Mouse (Mus musculus) forebrain, postnatal 0 days (tissue): ENCODE data around the gene Btbd2. TPM values are rescaled to one million over a fixed set of nuclear protein-coding genes. Genes with fewer than 3 reads are reported as not detected.
A peak's percentile ranks its signal among the peaks of the same experiment; 100 is the strongest.

ENCODE experiments used
- ATAC-seq: fragments of 200-750 bp; cut with Nextera tagmentation; 2 replicates; pipeline ENCODE4 v1.8.0; 2017; ENCODE audit warnings: mild to moderate bottlenecking, moderate library complexity
- DNase-seq: peaks from one replicate; pipeline ENCODE4 v3.0.0-alpha.2; 2015
- H3K27ac ChIP-seq: fragments of 300-500 bp; sonication (generic); 2 replicates; pipeline ENCODE4 v1.5.1; 2014; ENCODE audit warnings: low read depth, mild to moderate bottlenecking, antibody characterized with exemption, low read length, moderate library complexity, mixed read lengths
- H3K27me3 ChIP-seq: fragments of 300-500 bp; sonication (generic); 2 replicates; pipeline ENCODE4 v1.6.1; 2014; ENCODE audit warnings: mild to moderate bottlenecking, low read length, mixed read lengths; ENCODE audit not compliant: insufficient read depth
- H3K36me3 ChIP-seq: fragments of 300-500 bp; sonication (generic); 2 replicates; pipeline ENCODE4 v1.6.1; 2014; ENCODE audit warnings: mild to moderate bottlenecking, moderate library complexity; ENCODE audit not compliant: insufficient read depth
- H3K4me1 ChIP-seq: fragments of 300-500 bp; sonication (generic); 2 replicates; pipeline ENCODE4 v1.6.1; 2014; ENCODE audit warnings: antibody characterized with exemption; ENCODE audit not compliant: insufficient read depth
- H3K4me2 ChIP-seq: fragments of 300-500 bp; sonication (generic); 2 replicates; pipeline ENCODE4 v1.6.1; 2014; ENCODE audit warnings: low read depth, mild to moderate bottlenecking, moderate library complexity
- H3K4me3 ChIP-seq: fragments of 300-500 bp; sonication (generic); 2 replicates; pipeline ENCODE4 v1.5.1; 2014; ENCODE audit warnings: low read depth, low read length, mixed read lengths
- H3K9ac ChIP-seq: fragments of 300-500 bp; sonication (generic); 2 replicates; pipeline ENCODE4 v1.6.1; 2014; ENCODE audit warnings: mild to moderate bottlenecking
- H3K9me3 ChIP-seq: fragments of 300-500 bp; sonication (generic); 2 replicates; pipeline ENCODE4 v1.6.1; 2016; ENCODE audit warnings: low read length
- CTCF ChIP-seq: sonication (generic); IDR thresholded peaks from 2 replicates; pipeline ENCODE4 v1.5.1; 2016; ENCODE audit warnings: antibody characterized with exemption, control low read depth, low read depth
- WGBS: fragments of 180-500 bp; shearing (Covaris S2); extraction: QIAGEN DNeasy Blood & Tissue Kit; methylation state at CpG from one replicate; pipeline ENCODE4 v1.1.7; 2014; 5-methylcytosine and 5-hydroxymethylcytosine counted together
- polyA plus RNA-seq: library from polyadenylated mRNA; unstranded; fragments of >200 nt; fragmentation: Nextera tagmentation; extraction: Ambion mirVana; gene quantifications from 2 replicates; pipeline ENCODE4 v1.2.1, GENCODE M21; 2015
- total RNA-seq: library from RNA; depleted of rRNA; stranded (reverse); fragments of >200 nt; gene quantifications from 2 replicates; pipeline ENCODE4 v1.2.3, GENCODE M21; 2014

Gene Btbd2
- total and polyA plus RNA-seq, 2 experiments from 2014 or later, result 77.6 to 131 TPM

DNA sequence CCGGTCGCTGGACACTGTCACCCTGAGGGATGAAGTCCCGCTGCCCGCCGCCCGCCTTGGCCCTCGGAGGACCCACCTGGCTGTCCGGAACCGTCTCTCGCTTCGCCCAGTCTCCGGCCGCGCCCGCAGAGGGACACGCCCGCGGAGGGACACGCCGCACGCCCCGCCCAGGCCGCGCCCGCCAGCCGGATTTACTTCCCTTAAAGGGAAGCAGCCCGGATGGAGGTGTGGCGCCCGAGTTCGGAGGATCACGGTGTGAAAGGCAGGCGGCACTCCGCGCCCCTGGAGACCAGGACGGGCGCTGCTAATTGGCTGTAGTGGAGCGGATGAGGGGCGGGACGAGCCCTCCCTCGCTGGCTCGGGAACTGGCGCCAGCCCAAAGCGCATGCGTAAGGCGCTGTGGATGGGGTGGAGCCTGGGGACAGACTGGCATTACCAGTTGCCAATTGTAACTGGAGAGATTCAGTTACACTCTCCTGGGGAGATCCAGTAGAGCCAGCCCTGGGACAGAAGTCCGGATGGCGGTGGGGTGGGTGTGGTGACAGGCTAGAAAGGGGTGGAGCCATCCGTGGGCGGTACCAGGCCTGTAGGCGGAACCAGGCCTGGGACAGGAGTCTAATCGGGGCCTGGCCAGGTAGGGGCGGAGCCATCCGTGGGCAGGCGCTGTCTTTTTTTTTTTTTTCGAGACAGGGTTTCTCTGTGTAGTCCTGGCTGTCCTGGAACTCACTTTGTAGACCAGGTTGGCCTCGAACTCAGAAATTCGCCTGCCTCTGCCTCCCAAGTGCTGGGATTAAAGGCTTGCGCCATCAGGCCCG is 45.1 kb upstream of the Btbd2 start, which contains the start of the genes Mob3a and Izumo4:
TSS of gene Mob3a (minus strand) at position 257 of the 815 bp plus-strand sequence.
TSS of gene Izumo4 (plus strand) at position 464 of the 815 bp plus-strand sequence.
- H3K9ac ChIP-seq, result peak within 1 kb of the TSS; percentile 74
- 3% methylated on average over 59 of the region's 59 CpGs for WGBS

DNA sequence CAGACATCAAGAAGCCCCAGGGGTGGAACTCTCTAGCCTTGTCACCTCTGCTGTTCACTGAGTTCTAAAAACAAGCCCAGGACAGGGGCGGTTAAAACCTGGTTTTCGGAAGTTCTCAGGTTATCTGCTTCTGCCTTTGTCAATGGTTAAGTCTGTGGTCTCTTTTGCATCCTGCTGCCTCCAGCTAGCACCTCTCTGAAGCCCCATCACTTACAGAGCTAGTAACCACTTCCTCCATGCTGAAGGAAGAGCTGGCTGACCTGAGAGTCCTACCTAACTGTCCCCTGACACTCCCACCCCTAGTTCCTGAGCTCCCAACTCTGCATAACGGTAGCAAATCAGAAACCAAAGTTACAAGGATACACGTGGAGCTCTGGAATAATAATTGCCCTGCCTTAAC is 43.9 kb upstream of the Btbd2 start:
- Histone ChIP-seq H3K4me1 (peaks cover 20% of the 10 kb centered on the region), H3K9ac (no peak overlapping the region), H3K9me3 (no peaks in the 10 kb centered on the region), H3K36me3 (0 out of 2 replicates have a peak, but pooled peaks cover 4% of the 10 kb centered on the region), H3K27ac (no peak overlapping the region), H3K4me3 (peak overlapping the region; percentile 77), H3K4me2 (peak overlapping the region; percentile 75), H3K27me3 (no peaks in the 10 kb centered on the region)
- no peak for ATAC-seq
- no peak for TF ChIP-seq CTCF
- DNase-seq, result no peak
- 46% methylated on average over 4 of the region's 4 CpGs for WGBS

More for the DNA sequence above, 45.1 kb upstream of the Btbd2 start, which contains the start of the genes Mob3a and Izumo4:
- TF ChIP-seq CTCF, result peak; percentile 50
- Histone ChIP-seq H3K36me3 (peaks cover 16% of the 10 kb centered on the region), H3K4me1 (peaks cover 20% of the 10 kb centered on the region), H3K4me3 (peak within 1 kb of the TSS; percentile 77), H3K9me3 (no peaks in the 10 kb centered on the region), H3K27ac (peak within 1 kb of the TSS; percentile 90), H3K4me2 (peak within 1 kb of the TSS; percentile 75), H3K27me3 (no peaks in the 10 kb centered on the region)
- DNase-seq, result peak; percentile 100
- ATAC-seq, result peak; percentile 95

DNA sequence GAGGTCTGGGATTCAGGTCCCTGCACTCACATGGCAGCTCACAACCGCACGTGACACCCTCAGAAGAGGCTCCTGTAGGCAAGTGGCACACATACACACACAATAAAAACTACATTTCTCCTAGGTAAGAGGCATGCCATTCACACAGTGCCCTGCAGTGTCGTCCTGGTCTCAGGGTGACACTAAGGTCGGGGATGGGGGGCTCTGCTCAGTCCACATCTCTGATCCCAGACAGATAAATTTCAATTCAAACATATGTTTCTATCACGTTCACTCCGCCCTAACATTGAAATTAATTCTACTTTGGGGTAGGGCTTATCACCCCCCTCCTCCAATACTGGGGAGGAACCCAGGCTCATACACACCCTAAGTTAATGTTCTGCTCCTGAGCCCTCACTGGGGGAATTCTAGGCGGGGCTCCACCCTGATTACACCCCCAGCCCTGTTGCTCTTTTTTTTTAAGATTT is 43.2 kb upstream of the Btbd2 start:
- no peaks in the 10 kb centered on the region for H3K36me3 ChIP-seq
- no peak overlapping the region for H3K4me3 ChIP-seq
- no peaks in the 10 kb centered on the region for H3K27me3 ChIP-seq
- peaks cover 20% of the 10 kb centered on the region for H3K4me1 ChIP-seq
- no peaks in the 10 kb centered on the region for H3K9me3 ChIP-seq
- H3K27ac ChIP-seq, result no peak overlapping the region
- TF ChIP-seq CTCF, result no peak
- no peak overlapping the region for H3K9ac ChIP-seq
- DNase-seq (no peak), ATAC-seq (no peak)
- peak overlapping the region; percentile 75 for H3K4me2 ChIP-seq
- WGBS, result 87% methylated on average over 7 of the region's 7 CpGs

DNA sequence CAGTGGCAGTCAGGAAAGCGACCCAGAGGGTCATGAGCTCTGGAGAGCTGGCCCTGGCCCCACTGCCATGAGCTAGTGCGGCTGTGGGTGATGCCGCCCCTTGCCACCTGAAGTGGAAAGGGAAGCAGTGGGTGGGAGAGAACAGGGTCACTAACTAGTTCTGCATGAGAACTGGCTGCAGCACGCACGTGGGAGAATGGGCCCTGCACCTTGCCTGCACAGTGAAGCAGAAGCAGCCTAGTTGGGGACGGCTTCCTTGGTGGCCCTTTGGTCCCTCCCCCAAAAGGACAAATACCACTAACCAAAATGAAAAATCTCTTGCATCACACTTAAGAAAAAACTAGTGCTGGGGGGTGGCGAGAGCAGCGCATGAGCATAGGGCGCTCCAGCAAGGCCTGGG is 41.7 kb upstream of the Btbd2 start:
- ATAC-seq (no peak), DNase-seq (no peak)
- no peaks in the 10 kb centered on the region for H3K9me3 ChIP-seq
- peaks cover 11% of the 10 kb centered on the region for H3K36me3 ChIP-seq
- no peak overlapping the region for H3K4me3 ChIP-seq
- no peak overlapping the region for H3K9ac ChIP-seq
- no peak overlapping the region for H3K4me2 ChIP-seq
- 96% methylated on average over 9 of the region's 9 CpGs for WGBS
- no peak for TF ChIP-seq CTCF
- peaks cover 17% of the 10 kb centered on the region for H3K4me1 ChIP-seq
- no peaks in the 10 kb centered on the region for H3K27me3 ChIP-seq
- no peak overlapping the region for H3K27ac ChIP-seq

DNA sequence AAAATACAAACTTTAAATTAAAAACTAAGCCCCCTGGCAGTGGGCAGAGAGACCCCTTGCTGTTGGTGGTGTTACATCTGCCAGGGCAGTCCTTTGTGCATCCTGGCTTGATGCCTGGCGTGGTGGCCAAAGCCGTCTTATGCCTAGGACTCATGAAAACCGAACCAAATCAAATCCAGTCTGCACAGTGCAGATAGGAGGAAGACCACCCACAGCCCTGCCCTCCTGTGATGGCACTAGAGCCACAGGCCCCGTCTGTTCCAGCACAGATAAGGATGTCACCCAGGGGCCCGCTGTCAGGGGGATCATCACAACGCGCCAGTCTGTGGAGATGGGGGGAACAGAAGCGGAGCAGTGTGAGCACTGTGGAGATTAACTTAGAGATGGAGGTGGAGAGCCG is 40.9 kb upstream of the Btbd2 start:
- WGBS, result 76% methylated on average over 9 of the region's 9 CpGs
- Histone ChIP-seq H3K4me3 (no peak overlapping the region), H3K27ac (no peak overlapping the region), H3K9me3 (no peaks in the 10 kb centered on the region), H3K4me2 (no peak overlapping the region), H3K9ac (no peak overlapping the region), H3K27me3 (no peaks in the 10 kb centered on the region), H3K36me3 (peaks cover 14% of the 10 kb centered on the region), H3K4me1 (peaks cover 11% of the 10 kb centered on the region; the same call in 1 of the 2 replicates)
- TF ChIP-seq CTCF, result no peak
- no peak for DNase-seq
- ATAC-seq, result no peak

DNA sequence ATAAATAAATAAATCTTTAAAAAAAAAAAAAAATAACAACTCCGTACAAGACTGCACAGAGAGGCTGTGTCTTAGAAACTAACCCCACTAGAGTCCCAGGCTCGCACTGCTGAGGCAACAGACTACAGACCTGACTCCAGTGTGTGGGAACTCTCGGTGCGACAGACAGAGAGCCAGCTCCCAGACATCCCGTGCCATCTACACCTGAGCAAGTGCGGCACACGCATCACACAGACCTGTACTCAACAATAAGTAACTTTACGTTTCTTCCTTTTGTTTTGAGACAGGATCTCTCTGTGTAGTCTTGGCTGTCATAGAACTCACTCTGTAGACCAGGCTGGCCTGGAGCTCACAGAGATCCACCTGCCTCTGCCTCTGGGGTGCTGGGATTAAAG is 40.5 kb upstream of the Btbd2 start:
- Histone ChIP-seq H3K27me3 (no peaks in the 10 kb centered on the region), H3K9me3 (no peaks in the 10 kb centered on the region), H3K27ac (no peak overlapping the region), H3K4me2 (no peak overlapping the region), H3K36me3 (peaks cover 19% of the 10 kb centered on the region), H3K9ac (no peak overlapping the region), H3K4me1 (peaks cover 11% of the 10 kb centered on the region; the same call in 1 of the 2 replicates), H3K4me3 (no peak overlapping the region)
- ATAC-seq, result no peak
- TF ChIP-seq CTCF, result no peak
- no peak for DNase-seq
- 89% methylated on average over 8 of the region's 8 CpGs for WGBS
